Mouse (Mus musculus) heart, adult 2 months (tissue): Measurements from ENCODE around the gene Tsc1. TPM values are rescaled to one million over a fixed set of nuclear protein-coding genes. Genes with fewer than 3 reads are reported as not detected.

Experiments
- DNase-seq, 2 experiments: peaks; one replicate each; pipeline ENCODE4 v3.0.0; 2021
- H3K27ac ChIP-seq: fragments of 200-600 bp; 2 replicates; pipeline ENCODE4 v1.8.1; 2022
- H3K27me3 ChIP-seq: fragments of 200-500 bp; 2 replicates; pipeline ENCODE4 v1.6.1; 2012; ENCODE audit warnings: mild to moderate bottlenecking, low read length, inconsistent platforms, mixed read lengths; ENCODE audit not compliant: control insufficient read depth, insufficient read depth
- H3K36me3 ChIP-seq: fragments of 200-500 bp; 2 replicates; pipeline ENCODE4 v1.6.1; 2012; ENCODE audit warnings: low read length, inconsistent platforms; ENCODE audit not compliant: control insufficient read depth, insufficient read depth
- H3K4me1 ChIP-seq: fragments of 200-500 bp; 2 replicates; pipeline ENCODE4 v1.6.1; 2011; ENCODE audit warnings: low read length; ENCODE audit not compliant: control insufficient read depth, insufficient read depth
- H3K4me3 ChIP-seq: fragments of 200-600 bp; 2 replicates; pipeline ENCODE4 v1.8.1; 2022
- H3K79me2 ChIP-seq: fragments of 200-500 bp; replicated peaks from 2 replicates; pipeline ENCODE4 v1.6.1; 2012; ENCODE audit warnings: mild to moderate bottlenecking, inconsistent platforms, low read length, moderate library complexity, mixed read lengths; ENCODE audit not compliant: control insufficient read depth, insufficient read depth
- H3K9ac ChIP-seq: fragments of 200-500 bp; 2 replicates; pipeline ENCODE4 v1.6.1; 2012; ENCODE audit warnings: low read depth, mild to moderate bottlenecking, control low read depth, inconsistent platforms, low read length, mixed read lengths
- CTCF ChIP-seq: fragments of 200-600 bp; IDR thresholded peaks from 2 replicates; pipeline ENCODE4 v1.8.1; 2022; ENCODE audit warnings: antibody characterized with exemption, mild to moderate bottlenecking, moderate library complexity
- EP300 ChIP-seq: fragments of 200-500 bp; IDR thresholded peaks from 2 replicates; pipeline ENCODE4 v1.6.1; 2011; ENCODE audit warnings: low read depth, low read length, control low read depth; ENCODE audit not compliant: insufficient read depth
- POLR2A ChIP-seq: fragments of 200-500 bp; IDR thresholded peaks from 2 replicates; pipeline ENCODE4 v1.6.1; 2011; ENCODE audit warnings: mild to moderate bottlenecking, low read depth, low read length, control low read depth; ENCODE audit not compliant: insufficient read depth
- WGBS: fragments of 180-500 bp; shearing (Covaris S2); methylation state at CpG from one replicate; pipeline ENCODE4 v1.1.7; 2018; 5-methylcytosine and 5-hydroxymethylcytosine counted together
- intact Hi-C: fragments of 180-260 bp; cut with DNase I; formaldehyde crosslinking; loops from one replicate; pipeline ENCODE4 v1.15.1; 2025
- polyA plus RNA-seq: library from polyadenylated mRNA; depleted of rRNA; stranded (reverse); fragments of >200 nt; gene quantifications from 2 replicates; pipeline ENCODE4 v1.2.3, GENCODE M21; 2012
- total RNA-seq, 2 experiments: library from RNA; stranded (reverse); gene quantifications; 2 replicates each; pipeline ENCODE4 v1.2.3; 2021

Tsc1 gene
- total and polyA plus RNA-seq, 3 experiments: 11.5 to 29.3 (median 24.9) TPM

GRCm38 (mm10) chr2:28611407-28611787 is 29.6 kb upstream of the Tsc1 start:
- Histone ChIP-seq H3K4me1 (no peaks in the 10 kb centered on the region), H3K27me3 (no peaks in the 10 kb centered on the region), H3K36me3 (no peaks in the 10 kb centered on the region), H3K27ac (no peak overlapping the region), H3K79me2 (no peaks in the 10 kb centered on the region), H3K9ac (no peak overlapping the region), H3K4me3 (no peak overlapping the region)
- no peak for TF ChIP-seq POLR2A
- no peak for TF ChIP-seq CTCF
- no peak for TF ChIP-seq EP300
- WGBS: 72% methylated on average over 17 of the region's 17 CpGs
- DNase-seq: no peak
- intact Hi-C loops: no loop called here

- Histone ChIP-seq H3K79me2 (no peaks in the 10 kb centered on the region), H3K27ac (no peak overlapping the region), H3K4me3 (no peak overlapping the region), H3K36me3 (no peaks in the 10 kb centered on the region), H3K4me1 (no peaks in the 10 kb centered on the region), H3K27me3 (no peaks in the 10 kb centered on the region), H3K9ac (no peak overlapping the region)
- DNase-seq: no peak
- 80% methylated on average over 10 of the region's 10 CpGs for WGBS
- intact Hi-C loops: no loop called here
- TF ChIP-seq EP300 (no peak), POLR2A (no peak), CTCF (no peak)
Measured at GRCm38 (mm10) chr2:28612436-28613063, 28.5 kb upstream of the Tsc1 start.

- 89% methylated on average over 10 of the region's 10 CpGs for WGBS
- no peak overlapping the region for H3K4me3 ChIP-seq
Measured at GRCm38 (mm10) chr2:28613599-28613998, 27.4 kb upstream of the Tsc1 start.

GRCm38 (mm10) chr2:28616358-28616757 is 24.7 kb upstream of the Tsc1 start:
- intact Hi-C loops: no loop called here
- Histone ChIP-seq H3K79me2 (no peaks in the 10 kb centered on the region), H3K27me3 (no peaks in the 10 kb centered on the region; the same call in 1 of the 2 replicates), H3K9ac (no peak overlapping the region), H3K36me3 (no peaks in the 10 kb centered on the region), H3K27ac (no peak overlapping the region), H3K4me3 (no peak overlapping the region), H3K4me1 (no peaks in the 10 kb centered on the region)
- TF ChIP-seq CTCF: peak; percentile 43
- no peak for TF ChIP-seq EP300
- TF ChIP-seq POLR2A: no peak
- no peak for DNase-seq
- WGBS: 50% methylated on average over 5 of the region's 5 CpGs

More at GRCm38 (mm10) chr2:28613599-28613998, 27.4 kb upstream of the Tsc1 start:
- Histone ChIP-seq H3K79me2 (no peaks in the 10 kb centered on the region), H3K27ac (no peak overlapping the region), H3K9ac (no peak overlapping the region), H3K36me3 (no peaks in the 10 kb centered on the region), H3K27me3 (no peaks in the 10 kb centered on the region; the same call in 1 of the 2 replicates), H3K4me1 (no peaks in the 10 kb centered on the region)
- intact Hi-C loops: no loop called here
- TF ChIP-seq POLR2A (no peak), CTCF (no peak), EP300 (no peak)
- no peak for DNase-seq

GRCm38 (mm10) chr2:28616874-28617273 is 24.2 kb upstream of the Tsc1 start:
- no peak for TF ChIP-seq EP300
- no peak for TF ChIP-seq CTCF
- no peak for TF ChIP-seq POLR2A
- DNase-seq: no peak
- intact Hi-C loops: no loop called here
- 48% methylated on average over 9 of the region's 9 CpGs for WGBS
- H3K79me2 ChIP-seq: no peaks in the 10 kb centered on the region
- H3K36me3 ChIP-seq: no peaks in the 10 kb centered on the region
- no peak overlapping the region for H3K4me3 ChIP-seq
- no peaks in the 10 kb centered on the region for H3K4me1 ChIP-seq
- no peak overlapping the region for H3K9ac ChIP-seq
- no peak overlapping the region for H3K27ac ChIP-seq
- H3K27me3 ChIP-seq: no peaks in the 10 kb centered on the region; the same call in 1 of the 2 replicates

GRCm38 (mm10) chr2:28617498-28618486 is 23.2 kb upstream of the Tsc1 start:
- DNase-seq: no peak
- Histone ChIP-seq H3K4me1 (no peaks in the 10 kb centered on the region), H3K27me3 (no peaks in the 10 kb centered on the region; the same call in 1 of the 2 replicates), H3K27ac (no peak overlapping the region), H3K9ac (no peak overlapping the region), H3K79me2 (no peaks in the 10 kb centered on the region), H3K36me3 (no peaks in the 10 kb centered on the region), H3K4me3 (no peak overlapping the region)
- 71% methylated on average over 8 of the region's 8 CpGs for WGBS
- TF ChIP-seq CTCF (no peak), EP300 (no peak), POLR2A (no peak)
- intact Hi-C loops: no loop called here
